Mouse (Mus musculus): ENCODE results near the gene Myt1l.

The Myt1l gene

DNA sequence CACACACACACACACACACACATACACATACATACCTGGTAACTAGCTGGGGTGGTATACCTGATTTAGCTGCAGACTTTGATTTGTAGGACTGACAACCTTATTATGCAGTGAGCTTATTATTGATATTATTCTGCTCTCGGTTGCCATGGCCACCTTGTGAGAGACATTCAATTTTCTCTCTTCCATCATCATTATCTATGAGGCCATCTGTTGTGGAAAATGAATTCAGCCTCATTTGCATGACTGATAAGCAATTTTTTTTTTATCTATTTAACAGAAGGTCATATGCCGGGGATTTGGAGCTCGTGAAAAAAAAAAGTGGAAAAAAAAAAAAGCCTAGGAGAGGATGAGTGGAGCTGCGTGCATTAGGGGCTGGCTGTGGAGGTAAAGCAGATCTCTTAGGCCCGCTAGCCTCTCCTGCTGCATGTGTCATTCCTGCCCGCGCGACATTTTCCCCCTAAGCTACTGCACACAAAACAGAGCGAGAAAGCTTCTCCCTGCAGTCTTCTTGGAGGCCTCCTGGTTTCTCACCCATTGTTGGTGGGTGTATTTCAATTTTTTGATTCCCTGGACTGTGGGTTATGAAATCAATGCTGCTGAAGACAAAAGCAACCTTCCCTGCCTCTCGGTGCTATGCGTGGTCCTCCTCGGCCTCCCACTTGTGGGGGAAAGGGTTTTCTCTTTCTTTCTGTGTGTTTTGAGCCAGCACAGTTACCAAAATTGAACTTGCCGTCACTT, at the start of gene Myt1l:
Gene Myt1l, plus strand, starts transcription at position 354 of the 741 bp plus-strand sequence.
- no peak for DNase-seq (ENCODE audit: low spot score)

DNA sequence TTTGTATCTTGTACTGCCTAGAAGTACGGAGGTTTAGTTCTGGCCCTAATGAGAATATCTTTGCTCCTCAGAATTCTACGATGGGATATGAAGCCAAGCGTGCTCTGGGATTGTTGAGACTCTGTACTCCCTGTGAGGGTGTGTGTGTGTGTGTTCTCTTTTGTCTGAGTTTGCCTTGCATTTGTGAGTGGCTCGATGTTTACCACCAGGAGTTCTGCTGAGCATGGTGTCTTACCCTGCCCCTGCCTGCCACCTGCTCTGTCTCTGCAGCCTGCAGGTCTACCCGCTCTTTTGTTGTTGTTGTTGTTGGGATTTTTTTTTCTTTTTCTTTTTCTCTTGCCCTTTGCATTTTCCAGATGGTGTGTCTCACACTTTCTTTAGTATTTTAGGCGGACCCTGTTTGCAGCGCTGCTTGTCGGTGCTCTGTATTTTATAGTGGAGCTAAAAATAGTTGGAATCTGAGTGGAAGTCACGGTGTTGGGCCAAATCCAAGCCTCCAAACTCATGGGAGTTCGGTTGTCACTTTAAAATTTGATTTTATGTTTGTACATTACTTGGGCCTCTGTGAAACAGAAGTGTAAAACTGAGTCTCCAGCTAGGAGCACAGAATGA, 41.7 kb upstream of the Myt1l start:
- no peak for DNase-seq (ENCODE audit: low spot score)

DNA sequence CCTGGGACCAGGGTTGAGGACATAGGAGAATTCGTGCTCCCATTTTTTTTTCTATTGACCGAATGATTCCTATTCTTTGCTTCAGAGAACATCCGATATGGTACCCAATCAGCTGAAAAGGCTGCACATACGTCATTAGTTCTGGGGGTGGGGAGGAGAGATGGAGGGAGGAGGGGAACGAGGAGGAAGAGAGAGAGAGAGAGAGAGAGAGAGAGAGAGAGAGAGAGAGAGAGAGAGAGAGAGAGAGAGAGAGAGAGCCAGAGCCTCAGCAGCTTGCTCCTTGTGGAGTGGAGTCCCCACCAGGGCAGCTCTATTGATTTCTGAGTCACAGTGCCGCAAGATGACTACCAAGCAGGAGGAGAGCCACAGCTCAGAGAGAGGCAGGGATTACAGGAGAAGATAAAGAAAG, 1.9 kb upstream of the Myt1l start:
- peak; percentile 23 for DNase-seq (ENCODE audit: low spot score)

DNA sequence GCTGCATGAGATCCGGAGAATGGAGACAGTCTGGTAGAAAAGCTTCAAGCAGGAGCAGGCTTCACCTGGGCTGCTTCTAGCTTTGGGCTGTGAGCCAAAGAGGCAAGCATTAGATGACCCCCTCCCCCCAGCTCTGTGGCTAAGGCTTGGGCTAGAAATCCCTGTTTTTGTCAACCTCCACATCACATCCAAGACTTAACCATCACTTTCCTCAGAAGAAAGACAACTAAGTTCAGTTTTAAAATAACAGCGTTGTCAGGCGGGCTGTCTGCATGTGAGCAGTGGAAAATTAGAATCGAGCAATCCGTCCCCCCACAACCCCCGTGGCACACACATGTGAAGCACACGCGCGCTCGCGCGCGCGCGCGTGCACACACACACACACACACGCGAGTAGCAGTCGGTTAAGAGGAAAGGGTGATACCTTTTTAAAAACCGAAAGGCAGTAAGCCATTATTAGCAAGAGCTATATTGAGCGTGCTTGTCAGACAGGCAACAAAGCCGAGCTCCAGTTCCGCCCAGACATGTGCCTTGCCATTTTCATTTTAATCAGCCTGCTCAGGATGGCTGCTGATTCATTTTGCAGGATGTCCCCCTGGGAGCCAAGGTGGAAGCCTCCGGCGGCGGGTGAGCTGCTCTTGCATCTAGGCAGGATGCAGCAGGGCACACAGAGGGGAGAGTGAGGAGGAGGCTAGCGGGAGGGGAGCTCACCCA, 979 bp upstream of the Myt1l start:
- peak; percentile 60 for DNase-seq (ENCODE audit: low spot score)

DNA sequence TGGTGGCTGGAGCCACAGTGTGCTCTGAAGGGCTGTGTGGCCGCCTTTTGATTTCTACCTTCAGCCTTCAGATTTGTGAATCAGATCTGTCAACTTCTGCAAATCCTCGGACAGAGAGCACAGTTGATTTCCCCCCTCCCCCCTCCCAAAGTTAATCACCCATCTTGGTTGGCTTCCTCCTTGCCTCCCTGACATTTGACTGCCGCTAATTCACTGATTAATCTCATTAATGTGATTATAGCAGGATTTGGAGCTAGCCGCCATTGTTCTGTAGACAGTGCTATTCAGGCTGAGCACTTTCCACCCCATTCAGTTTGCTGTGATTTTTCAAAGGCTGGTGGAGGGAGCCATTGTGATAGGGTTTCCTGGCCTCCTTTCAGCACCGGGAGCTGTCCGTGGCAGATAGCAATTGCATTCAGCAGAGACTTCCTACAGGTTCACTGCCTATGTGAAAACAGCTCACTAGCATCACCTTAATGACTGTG, 2.1 kb downstream of the Myt1l start:
- DNase-seq (ENCODE audit: low spot score), result peak; percentile 90

DNA sequence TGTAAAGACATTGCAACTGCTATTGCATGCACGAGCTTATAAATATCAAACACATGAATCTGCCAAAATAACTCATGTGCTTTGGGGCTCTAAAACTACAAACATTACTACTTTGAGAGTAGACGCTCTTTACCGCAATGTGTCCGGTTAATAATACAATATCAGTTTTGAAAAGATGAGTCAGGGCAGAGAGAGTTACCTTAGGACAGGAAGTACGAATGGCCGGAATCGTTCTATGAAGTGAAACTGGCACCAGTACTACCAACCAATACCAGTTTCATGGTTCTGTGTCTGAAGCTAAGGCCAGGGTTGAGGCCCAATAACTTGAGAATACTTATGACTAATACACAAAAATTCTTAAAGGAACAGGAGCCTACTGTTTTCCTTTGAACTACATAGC, 2.6 kb downstream of the Myt1l start:
- no peak for DNase-seq (ENCODE audit: low spot score)

DNA sequence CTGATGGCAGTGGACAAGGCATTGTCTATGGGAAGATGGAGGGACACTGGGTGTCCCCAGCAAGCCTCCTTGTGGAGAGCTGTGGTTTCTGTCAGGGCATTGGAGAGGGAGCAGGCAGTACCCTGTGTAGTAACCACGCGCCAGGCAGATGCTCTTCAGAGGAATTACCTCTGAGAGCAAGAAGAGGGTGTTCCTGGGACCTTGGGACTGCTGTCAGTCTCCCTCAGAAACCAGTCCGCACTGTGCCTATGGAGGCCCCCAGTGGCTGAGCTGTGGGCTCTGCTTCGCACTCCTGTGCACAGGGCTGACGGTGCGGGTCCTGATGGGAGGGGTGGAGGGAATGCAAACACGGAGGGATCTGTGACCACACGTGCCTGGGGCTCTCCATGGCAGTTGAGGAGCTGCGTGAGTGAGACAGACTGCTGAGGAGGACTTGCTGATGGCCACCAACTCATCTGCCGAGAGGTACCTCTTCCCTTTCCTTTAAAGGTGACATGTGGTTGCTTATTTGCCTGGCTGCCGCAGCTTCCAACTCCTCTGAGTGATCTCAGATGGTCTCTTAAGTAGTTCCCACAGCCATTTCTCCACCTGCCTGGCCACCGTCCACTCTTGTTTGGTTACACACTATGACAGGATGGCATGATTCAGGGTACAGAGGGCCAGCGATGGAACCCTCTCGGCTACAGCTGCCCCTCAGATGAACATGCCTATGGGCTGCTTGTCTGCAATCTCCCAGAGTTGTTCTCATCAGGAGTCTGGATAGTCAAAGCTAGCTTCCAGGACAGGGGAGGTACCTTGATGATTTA, 5.1 kb downstream of the Myt1l start:
- no peak for DNase-seq (ENCODE audit: low spot score)

DNA sequence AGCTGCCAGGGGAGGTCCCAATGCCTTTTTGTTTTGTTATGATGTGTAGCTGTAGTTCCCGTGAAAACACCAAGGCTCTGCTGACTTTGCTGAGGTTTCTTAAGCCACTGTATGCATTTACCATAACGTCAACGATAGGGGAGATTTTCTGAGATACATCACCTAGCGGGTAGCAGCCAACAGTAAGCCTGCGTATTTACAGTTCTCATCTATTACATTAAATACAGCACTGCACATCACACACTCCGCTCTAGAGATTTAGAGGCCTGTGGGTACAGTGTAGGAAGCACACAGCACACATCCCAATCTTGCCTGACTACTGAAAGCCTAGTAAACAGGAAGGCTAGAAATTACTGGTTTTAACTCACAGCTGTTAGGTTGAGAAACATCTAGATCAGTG, 6.1 kb downstream of the Myt1l start:
- DNase-seq (ENCODE audit: low spot score), result peak; percentile 12

DNA sequence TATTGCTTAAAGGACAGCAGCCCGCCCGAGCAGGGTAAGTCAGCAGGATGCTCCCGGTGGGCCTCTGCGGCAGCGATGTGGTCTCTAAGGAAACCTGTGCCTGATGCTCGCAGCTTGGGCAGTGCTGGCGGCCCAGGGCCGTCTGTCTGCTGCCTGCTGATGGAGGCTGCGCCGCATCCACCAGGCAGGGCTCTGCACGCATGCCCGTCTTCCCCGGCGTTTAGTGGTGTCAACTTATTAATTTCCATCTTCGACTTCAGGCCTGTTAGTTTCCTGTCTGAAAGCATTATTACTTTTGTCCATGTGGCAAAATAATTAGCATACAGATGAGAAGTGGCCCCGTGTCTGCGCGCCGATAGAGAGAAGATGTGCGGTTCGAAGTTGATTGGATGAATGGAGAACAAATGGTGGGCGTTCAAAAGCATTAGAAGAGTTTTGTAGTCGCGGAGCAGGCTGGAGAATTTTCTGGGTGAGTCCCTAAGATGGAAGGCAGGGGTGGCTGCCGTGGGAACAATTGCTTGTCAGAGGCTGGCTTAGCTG, 6.6 kb downstream of the Myt1l start:
- DNase-seq (ENCODE audit: low spot score), result peak; percentile 41

DNA sequence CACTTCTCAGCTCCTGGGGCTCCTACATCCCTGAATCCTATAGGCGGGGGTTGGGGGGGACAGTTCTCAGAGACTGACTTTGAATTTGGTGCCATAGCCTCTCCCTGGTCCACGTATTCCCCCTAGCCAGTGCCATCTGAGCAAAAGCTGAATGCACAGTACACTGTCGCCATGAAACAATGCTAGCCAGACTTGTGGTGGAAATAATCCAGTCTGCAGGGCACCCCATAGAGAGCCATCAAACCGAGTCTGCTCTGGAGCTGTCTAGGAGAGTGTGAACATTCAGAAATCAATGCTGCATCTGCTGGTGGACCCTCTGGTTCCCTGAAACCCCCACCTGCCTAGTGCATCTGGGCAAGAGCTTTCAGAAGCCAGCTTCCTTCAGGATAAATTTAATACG, 9.7 kb downstream of the Myt1l start:
- DNase-seq (ENCODE audit: low spot score), result no peak

DNA sequence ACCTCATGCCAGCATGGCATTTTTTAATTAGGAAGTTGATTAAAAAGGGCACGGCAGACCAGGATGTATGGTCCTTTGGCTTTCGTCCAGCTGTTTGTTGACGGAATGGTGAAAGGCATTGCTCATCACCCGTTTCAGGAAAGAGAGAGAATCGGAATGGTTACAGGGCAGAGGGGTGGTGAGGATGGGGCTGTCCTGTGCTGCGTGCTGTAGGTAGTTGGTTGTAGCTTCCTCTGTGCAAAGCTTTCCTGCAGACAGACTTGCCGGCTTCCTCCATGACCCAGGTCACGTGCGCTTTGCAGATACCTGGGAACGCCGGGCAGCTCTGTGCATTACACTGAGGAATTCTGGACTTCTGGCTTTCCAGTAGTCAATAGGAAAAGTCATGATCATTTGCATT, 10.3 kb downstream of the Myt1l start:
- DNase-seq (ENCODE audit: low spot score), result no peak

DNA sequence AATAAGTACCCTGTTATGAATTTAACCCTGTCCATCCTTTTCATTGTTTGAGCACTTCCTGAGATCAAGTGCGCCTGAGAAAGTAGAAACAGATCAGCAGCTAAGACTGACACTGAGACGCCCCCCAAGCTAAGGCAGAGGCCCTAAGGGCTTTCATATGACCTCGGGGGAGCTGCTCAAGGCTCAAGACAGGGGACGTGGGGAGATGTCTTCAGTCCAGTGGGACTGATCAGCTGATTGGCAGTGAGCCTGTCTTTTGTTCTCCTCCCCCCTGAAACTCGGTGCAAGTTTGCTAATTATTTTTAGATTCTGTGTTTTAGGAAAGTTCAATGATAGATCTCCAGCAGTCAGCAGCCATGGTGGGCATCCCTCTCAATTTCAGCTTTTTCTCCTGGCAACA, 10.9 kb downstream of the Myt1l start:
- no peak for DNase-seq (ENCODE audit: low spot score)

DNA sequence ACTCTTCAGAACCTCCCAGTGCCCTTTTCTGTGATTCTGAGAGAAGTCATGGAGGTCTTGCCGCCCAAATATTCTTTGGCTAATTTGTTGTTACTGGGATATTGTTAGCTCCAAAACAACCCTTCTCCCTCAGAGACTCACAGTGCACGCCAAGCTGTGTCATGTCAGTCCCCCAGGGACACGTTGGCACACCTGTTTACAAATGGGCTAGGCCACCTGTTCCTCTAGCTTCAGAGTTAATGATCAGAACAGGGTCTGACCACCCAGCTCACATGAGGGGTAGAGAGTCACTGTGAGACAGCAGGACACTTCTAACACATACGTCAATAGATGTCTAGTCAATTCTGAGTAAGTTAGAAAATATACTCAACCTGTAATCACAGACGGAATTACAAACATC, 12.6 kb downstream of the Myt1l start:
- no peak for DNase-seq (ENCODE audit: low spot score)

DNA sequence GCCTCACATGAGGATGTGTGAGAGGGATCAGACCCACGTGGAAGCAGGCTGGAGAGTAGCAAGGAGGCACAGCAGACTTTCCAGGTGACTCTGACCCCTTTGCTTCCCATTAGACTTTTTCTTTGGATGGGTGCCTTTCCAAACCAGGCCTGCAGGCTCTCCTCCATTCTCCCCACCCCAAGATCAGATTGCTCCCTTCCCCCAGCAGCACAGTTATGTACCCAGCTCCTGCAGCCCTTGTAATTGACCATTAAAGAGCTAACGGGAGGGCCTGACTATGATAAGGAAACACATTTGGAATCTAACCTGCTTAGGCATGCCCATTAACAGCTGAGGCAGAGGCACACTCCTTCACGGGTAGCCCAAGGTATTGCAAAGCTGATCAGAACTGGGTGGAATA, 17.9 kb downstream of the Myt1l start:
- DNase-seq (ENCODE audit: low spot score), result no peak

DNA sequence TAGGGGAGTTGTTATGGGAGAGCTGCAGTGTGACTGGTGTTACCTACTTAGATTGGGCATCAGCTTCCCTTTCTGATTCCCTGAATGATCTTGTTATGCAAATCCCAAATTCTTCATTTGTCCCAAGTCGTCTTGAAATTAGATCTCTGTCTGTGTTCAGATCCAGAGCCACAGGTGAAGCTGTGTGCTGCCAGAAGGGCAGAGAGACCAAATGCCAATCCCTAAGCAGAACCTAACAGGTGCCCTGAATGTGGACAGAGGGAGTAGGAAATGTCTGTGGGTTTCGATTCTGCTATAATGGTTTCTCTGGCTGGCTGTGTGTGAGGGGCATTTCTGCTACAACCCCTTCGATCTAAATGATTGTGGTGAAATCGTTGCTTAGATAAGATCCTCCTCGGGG, 18.9 kb downstream of the Myt1l start:
- DNase-seq (ENCODE audit: low spot score), result no peak

DNA sequence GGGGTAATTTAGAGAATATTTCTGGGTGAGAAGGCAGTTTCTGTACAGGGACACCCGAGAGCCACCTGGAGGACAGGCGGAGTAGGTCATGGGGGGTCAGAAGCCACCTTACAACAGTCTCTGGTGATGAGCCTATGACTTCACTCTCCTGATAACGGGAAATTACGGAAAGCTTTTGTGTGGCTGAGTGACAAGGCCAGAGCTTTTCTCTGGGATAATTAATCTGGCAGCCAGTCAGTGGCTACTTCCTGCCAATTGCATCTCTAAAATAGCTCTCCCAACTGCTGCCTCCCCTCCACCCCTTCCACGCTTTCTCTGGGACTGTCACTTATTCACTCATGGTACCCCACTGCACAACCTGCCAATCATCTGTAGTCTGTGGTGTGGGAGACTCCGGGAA, 19.6 kb downstream of the Myt1l start:
- no peak for DNase-seq (ENCODE audit: low spot score)

DNA sequence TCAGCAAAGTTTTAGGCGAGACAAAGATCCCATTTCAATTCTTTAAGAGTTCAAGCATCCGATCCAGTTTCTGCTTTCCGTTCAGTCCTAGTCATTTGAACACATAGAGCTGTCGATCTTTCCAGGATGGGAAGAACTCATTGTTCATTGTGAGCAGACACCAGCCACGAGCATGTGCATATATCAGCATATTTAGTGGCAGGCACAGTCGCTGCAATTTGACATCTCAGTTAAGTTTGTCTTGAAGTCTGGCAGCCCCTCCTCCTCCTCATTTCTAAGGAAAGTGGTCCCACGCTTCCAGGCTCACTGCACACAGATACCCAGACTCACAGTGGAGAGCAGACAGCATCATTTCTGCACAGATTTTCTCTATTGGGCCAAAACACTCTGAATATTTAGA, 25.0 kb downstream of the Myt1l start:
- no peak for DNase-seq (ENCODE audit: low spot score)

DNA sequence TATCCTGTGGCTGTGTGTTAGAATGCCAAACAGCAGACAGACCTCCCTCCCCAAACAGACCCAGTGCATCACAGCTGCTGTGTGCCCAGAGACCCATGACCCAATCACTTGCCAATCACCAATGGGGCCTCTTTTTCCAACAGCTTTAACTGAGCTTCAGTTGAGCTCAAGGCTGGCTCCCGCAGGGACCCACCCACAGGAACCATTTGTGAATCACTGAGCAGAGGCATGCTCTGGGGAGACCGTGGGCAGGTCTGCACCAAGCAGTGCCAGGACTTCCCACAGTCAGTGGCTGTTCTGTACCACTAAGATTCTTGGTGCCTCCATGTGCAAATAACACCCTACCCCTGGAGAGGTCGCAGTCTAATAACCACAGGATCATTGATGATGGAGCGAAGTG, 27.5 kb downstream of the Myt1l start:
- DNase-seq (ENCODE audit: low spot score), result no peak

DNA sequence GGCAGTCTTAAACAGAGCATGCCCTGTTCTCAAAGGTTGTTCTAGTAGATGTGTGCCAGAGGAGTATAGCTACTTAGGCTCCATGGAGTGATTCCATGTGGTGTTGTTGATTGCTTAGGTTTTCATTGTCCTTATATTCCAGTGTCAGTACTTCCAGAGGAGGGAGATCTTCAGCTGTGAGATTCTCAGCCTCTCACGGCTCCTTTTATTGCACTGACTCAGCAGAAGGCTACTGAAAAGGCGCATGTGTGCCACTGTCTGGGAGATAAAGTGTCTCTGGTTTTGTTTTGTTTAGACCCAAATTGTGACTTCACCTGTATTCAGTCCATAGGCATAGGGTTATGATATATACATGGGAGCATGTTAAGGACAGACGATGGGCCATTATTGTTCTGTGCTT, 28.2 kb downstream of the Myt1l start:
- no peak for DNase-seq (ENCODE audit: low spot score)

DNA sequence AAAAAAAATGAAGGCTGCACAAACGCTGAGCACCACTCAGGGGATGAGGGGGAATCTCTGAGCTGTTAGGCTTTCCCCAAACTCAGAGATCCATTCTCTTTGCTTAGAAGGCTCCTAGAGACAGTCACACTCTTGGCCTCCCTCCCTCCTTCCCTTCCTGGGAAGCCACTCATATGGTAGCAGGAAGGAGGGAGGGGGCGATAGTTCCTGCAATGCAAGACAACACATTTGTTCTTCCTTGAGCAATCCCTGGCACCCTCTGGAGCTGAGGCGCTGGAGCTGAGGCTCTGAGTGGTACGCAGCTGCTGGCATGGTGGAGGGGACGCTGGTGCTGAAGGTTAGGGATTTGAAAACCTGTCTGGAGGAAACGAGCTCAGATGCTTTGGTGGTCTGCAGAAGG, 28.7 kb downstream of the Myt1l start:
- no peak for DNase-seq (ENCODE audit: low spot score)

DNA sequence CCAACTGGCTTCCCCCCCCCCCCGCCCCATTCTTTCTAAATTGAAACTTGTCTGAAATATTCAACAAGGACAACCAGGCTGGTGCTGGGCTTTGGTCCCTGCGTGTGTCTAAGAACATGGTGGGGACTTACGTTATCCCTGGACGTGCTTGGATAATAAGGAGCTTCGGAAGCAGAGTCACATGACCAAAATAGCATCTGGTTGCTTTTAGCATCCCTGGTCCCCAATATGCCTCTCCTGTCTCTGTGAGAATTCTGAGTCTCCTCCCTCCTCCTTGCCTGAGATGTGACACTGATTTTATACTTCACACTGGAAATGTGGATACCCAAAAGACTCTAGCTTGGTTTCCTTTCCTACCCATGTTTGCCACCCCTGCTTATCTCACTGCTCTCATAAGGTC, 31.6 kb downstream of the Myt1l start:
- DNase-seq (ENCODE audit: low spot score), result no peak

DNA sequence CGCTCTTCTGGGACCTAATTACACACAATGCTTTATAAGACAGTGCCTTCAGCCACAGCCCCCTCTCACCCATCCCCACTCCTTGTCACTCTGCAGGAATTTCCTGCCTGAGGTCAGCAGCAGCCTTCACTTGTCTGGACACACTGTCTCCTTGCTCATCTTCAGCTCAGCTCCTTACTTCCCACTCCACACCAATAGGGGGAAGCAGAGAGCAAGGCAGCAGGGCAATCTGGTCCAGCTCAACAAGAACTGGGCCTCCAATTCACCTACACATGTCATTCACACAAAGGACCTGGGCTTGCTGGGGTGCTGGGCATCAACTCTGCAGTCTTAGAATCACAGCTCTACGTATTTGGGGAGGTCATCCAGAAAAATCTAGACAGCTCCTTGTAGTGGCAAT, 33.0 kb downstream of the Myt1l start:
- no peak for DNase-seq (ENCODE audit: low spot score)

Measured in embryo, embryonic 10 days (tissue).